Mouse (Mus musculus) stomach, embryonic 16.5 days (tissue): ENCODE results near the gene Ctsll3. TPM values are rescaled to one million over a fixed set of nuclear protein-coding genes. Genes with fewer than 3 reads are reported as not detected.

ENCODE experiments used
- ATAC-seq: fragments of 200-750 bp; cut with Nextera tagmentation; 2 replicates; pipeline ENCODE4 v1.8.0; 2017; ENCODE audit warnings: moderate number of reproducible peaks, moderate TSS enrichment; ENCODE audit not compliant: insufficient read depth, low FRiP score
- H3K27ac ChIP-seq: fragments of 300-500 bp; sonication (generic); 2 replicates; pipeline ENCODE4 v1.5.1; 2014; ENCODE audit warnings: low read length
- H3K27me3 ChIP-seq: fragments of 300-500 bp; sonication (generic); 2 replicates; pipeline ENCODE4 v1.6.1; 2014; ENCODE audit warnings: low read length, control low read depth, mixed read lengths; ENCODE audit not compliant: control insufficient read depth, insufficient read depth
- H3K36me3 ChIP-seq: fragments of 300-500 bp; sonication (generic); 2 replicates; pipeline ENCODE4 v1.6.1; 2014; ENCODE audit warnings: low read length; ENCODE audit not compliant: control insufficient read depth, insufficient read depth
- H3K4me1 ChIP-seq: fragments of 300-500 bp; sonication (generic); 2 replicates; pipeline ENCODE4 v1.6.1; 2014; ENCODE audit warnings: low read length, control low read depth, mixed read lengths; ENCODE audit not compliant: control insufficient read depth, insufficient read depth
- H3K4me2 ChIP-seq: fragments of 300-500 bp; sonication (generic); 2 replicates; pipeline ENCODE4 v1.6.1; 2014; ENCODE audit warnings: low read depth, low read length, mixed read lengths
- H3K4me3 ChIP-seq: fragments of 300-500 bp; sonication (generic); replicated peaks from 2 replicates; pipeline ENCODE4 v1.5.1; 2014; ENCODE audit warnings: mild to moderate bottlenecking, low read length
- H3K9ac ChIP-seq: fragments of 300-500 bp; sonication (generic); 2 replicates; pipeline ENCODE4 v1.6.1; 2014; ENCODE audit warnings: low read length
- H3K9me3 ChIP-seq: fragments of 300-500 bp; sonication (generic); replicated peaks from 2 replicates; pipeline ENCODE4 v1.6.1; 2016; ENCODE audit warnings: low read length, control low read depth; ENCODE audit not compliant: control insufficient read depth
- WGBS: fragments of 180-500 bp; shearing (Covaris S2); extraction: QIAGEN DNeasy Blood & Tissue Kit; methylation state at CpG from one replicate; pipeline ENCODE4 v1.1.7; 2014; 5-methylcytosine and 5-hydroxymethylcytosine counted together
- polyA plus RNA-seq: library from polyadenylated mRNA; unstranded; fragments of >200 nt; fragmentation: Nextera tagmentation; extraction: Ambion mirVana; gene quantifications from 2 replicates; pipeline ENCODE4 v1.2.1, GENCODE M21; 2015

Gene Ctsll3
- polyA plus RNA-seq, 1 experiment from 2014 or later = not detected

GRCm38 (mm10) chr13:60755251-60755650 lies 47.4 kb downstream of the Ctsll3 start:
- ATAC-seq = no peak
- Histone ChIP-seq H3K36me3 (peaks cover 6% of the 10 kb centered on the region), H3K27me3 (no peaks in the 10 kb centered on the region), H3K27ac (no peak overlapping the region), H3K9ac (no peak overlapping the region), H3K4me1 (no peaks in the 10 kb centered on the region), H3K9me3 (no peaks in the 10 kb centered on the region), H3K4me3 (no peak overlapping the region), H3K4me2 (no peak overlapping the region)
- 37% methylated on average over 2 of the region's 2 CpGs for WGBS

GRCm38 (mm10) chr13:60753216-60753615 lies 49.4 kb downstream of the Ctsll3 start:
- Histone ChIP-seq H3K27ac (no peak overlapping the region), H3K9ac (no peak overlapping the region), H3K4me2 (no peak overlapping the region), H3K9me3 (no peaks in the 10 kb centered on the region), H3K36me3 (peaks cover 6% of the 10 kb centered on the region), H3K4me3 (no peak overlapping the region), H3K27me3 (no peaks in the 10 kb centered on the region), H3K4me1 (no peaks in the 10 kb centered on the region)
- 95% methylated on average over 6 of the region's 6 CpGs for WGBS
- ATAC-seq = no peak

GRCm38 (mm10) chr13:60750930-60751329 lies 51.7 kb downstream of the Ctsll3 start:
- Histone ChIP-seq H3K27me3 (no peaks in the 10 kb centered on the region), H3K36me3 (peaks cover 6% of the 10 kb centered on the region), H3K9ac (no peak overlapping the region), H3K4me2 (no peak overlapping the region), H3K4me1 (no peaks in the 10 kb centered on the region), H3K27ac (no peak overlapping the region), H3K9me3 (no peaks in the 10 kb centered on the region), H3K4me3 (no peak overlapping the region)
- 90% methylated on average over 7 of the region's 7 CpGs for WGBS
- no peak for ATAC-seq

GRCm38 (mm10) chr13:60748556-60748955 lies 54.1 kb downstream of the Ctsll3 start:
- peaks cover 6% of the 10 kb centered on the region for H3K36me3 ChIP-seq
- WGBS = 86% methylated on average over 2 of the region's 2 CpGs
- no peak for ATAC-seq

More at GRCm38 (mm10) chr13:60748556-60748955, 54.1 kb downstream of the Ctsll3 start:
- no peak overlapping the region for H3K27ac ChIP-seq
- H3K4me3 ChIP-seq = no peak overlapping the region
- no peaks in the 10 kb centered on the region for H3K4me1 ChIP-seq
- no peaks in the 10 kb centered on the region for H3K9me3 ChIP-seq
- H3K4me2 ChIP-seq = no peak overlapping the region
- H3K9ac ChIP-seq = no peak overlapping the region
- no peaks in the 10 kb centered on the region for H3K27me3 ChIP-seq

Other genes starting within 250 kb of the Ctsll3 start
- 9.3 and 11.5 TPM in 2 replicates for gene Dapk1, start 200.9 kb downstream of the Ctsll3 start, polyA plus RNA-seq
- not detected in 2 replicates for gene BC051665, start 16.5 kb downstream of the Ctsll3 start, polyA plus RNA-seq
- not detected in 2 replicates for gene 4930486L24Rik, start 61.6 kb upstream of the Ctsll3 start, polyA plus RNA-seq
- 0.19 and 0.50 TPM in 2 replicates for gene Gm49392, start 94.0 kb upstream of the Ctsll3 start, polyA plus RNA-seq
- 2.4 and 3.1 TPM in 2 replicates for gene Ctla2b, start 94.6 kb upstream of the Ctsll3 start, polyA plus RNA-seq
- not detected in 2 replicates for gene Tpbpb, start 102.0 kb upstream of the Ctsll3 start, polyA plus RNA-seq
- gene Gm49393, start 132.7 kb upstream of the Ctsll3 start, polyA plus RNA-seq = not detected in 2 replicates
- gene Gm49391, start 133.7 kb upstream of the Ctsll3 start, polyA plus RNA-seq = 1.4 and 2.6 TPM in 2 replicates
- gene Ctla2a, start 133.8 kb upstream of the Ctsll3 start, polyA plus RNA-seq = 28.5 and 29.6 TPM in 2 replicates
- gene Tpbpa, start 139.1 kb upstream of the Ctsll3 start, polyA plus RNA-seq = not detected in 2 replicates
- not detected in 2 replicates for gene Ctsj, start 203.1 kb upstream of the Ctsll3 start, polyA plus RNA-seq
- gene Ctsq, start 237.8 kb upstream of the Ctsll3 start, polyA plus RNA-seq = not detected in 2 replicates